Mouse (Mus musculus): ENCODE measurements around the gene Syn3.

Syn3 gene

GRCm38 (mm10) chr10:86336506-86336905 lies 162.2 kb downstream of the Syn3 start:
- DNase-seq: no peak

- DNase-seq: no peak
Observed at GRCm38 (mm10) chr10:86334581-86334980, 164.1 kb downstream of the Syn3 start.

GRCm38 (mm10) chr10:86332942-86333341 lies 165.8 kb downstream of the Syn3 start:
- DNase-seq: no peak

GRCm38 (mm10) chr10:86331681-86332281 lies 166.9 kb downstream of the Syn3 start:
- DNase-seq: no peak

GRCm38 (mm10) chr10:86330993-86331680 lies 167.6 kb downstream of the Syn3 start:
- no peak for DNase-seq

GRCm38 (mm10) chr10:86329241-86329882 lies 169.3 kb downstream of the Syn3 start:
- no peak for DNase-seq

- no peak for DNase-seq
Observed at GRCm38 (mm10) chr10:86328691-86329090, 170.0 kb downstream of the Syn3 start.

- DNase-seq: no peak
Observed at GRCm38 (mm10) chr10:86328143-86328542, 170.6 kb downstream of the Syn3 start.

GRCm38 (mm10) chr10:86325272-86325671 lies 173.4 kb downstream of the Syn3 start:
- DNase-seq: no peak

- no peak for DNase-seq
Observed at GRCm38 (mm10) chr10:86323275-86323994, 175.3 kb downstream of the Syn3 start.

GRCm38 (mm10) chr10:86322006-86322405 lies 176.7 kb downstream of the Syn3 start:
- no peak for DNase-seq

- DNase-seq: no peak
Observed at GRCm38 (mm10) chr10:86321194-86321593, 177.5 kb downstream of the Syn3 start.

GRCm38 (mm10) chr10:86320204-86320603 lies 178.5 kb downstream of the Syn3 start:
- DNase-seq: no peak

- no peak for DNase-seq
Observed at GRCm38 (mm10) chr10:86319526-86319925, 179.2 kb downstream of the Syn3 start.

GRCm38 (mm10) chr10:86318552-86319140 lies 180.1 kb downstream of the Syn3 start:
- DNase-seq: no peak

GRCm38 (mm10) chr10:86317633-86318032 lies 181.1 kb downstream of the Syn3 start:
- no peak for DNase-seq

- no peak for DNase-seq
Observed at GRCm38 (mm10) chr10:86315513-86315912, 183.2 kb downstream of the Syn3 start.

GRCm38 (mm10) chr10:86313448-86313847 lies 185.2 kb downstream of the Syn3 start:
- DNase-seq: no peak

GRCm38 (mm10) chr10:86312976-86313375 lies 185.7 kb downstream of the Syn3 start:
- DNase-seq: no peak

GRCm38 (mm10) chr10:86310527-86310926 lies 188.2 kb downstream of the Syn3 start:
- DNase-seq: no peak

- DNase-seq: no peak
Observed at GRCm38 (mm10) chr10:86307235-86307634, 191.5 kb downstream of the Syn3 start.

GRCm38 (mm10) chr10:86304583-86304982 lies 194.1 kb downstream of the Syn3 start:
- DNase-seq: no peak

- DNase-seq: no peak
Observed at GRCm38 (mm10) chr10:86303495-86303876, 195.2 kb downstream of the Syn3 start.

Data from cerebellum, adult 8-10 months (tissue).